Mouse (Mus musculus): Measurements from ENCODE around the gene Bbs10.

The Bbs10 gene

GRCm38 (mm10) chr10:111320579-111320978, 22.1 kb downstream of the Bbs10 start:
- DNase-seq (ENCODE audit: low spot score): no peak

GRCm38 (mm10) chr10:111327957-111328356, 29.5 kb downstream of the Bbs10 start:
- DNase-seq (ENCODE audit: low spot score): no peak

- DNase-seq (ENCODE audit: low spot score): peak; percentile 63
These were observed 30.8 kb downstream of the Bbs10 start for GRCm38 (mm10) chr10:111329326-111329725.

- no peak for DNase-seq (ENCODE audit: low spot score)
These were observed 36.4 kb downstream of the Bbs10 start for GRCm38 (mm10) chr10:111334902-111335301.

- no peak for DNase-seq (ENCODE audit: low spot score)
These were observed 37.3 kb downstream of the Bbs10 start for GRCm38 (mm10) chr10:111335517-111336352.

GRCm38 (mm10) chr10:111336353-111336713, 37.9 kb downstream of the Bbs10 start:
- DNase-seq (ENCODE audit: low spot score): no peak

GRCm38 (mm10) chr10:111339296-111339695, 40.8 kb downstream of the Bbs10 start:
- peak; percentile 72 for DNase-seq (ENCODE audit: low spot score)

- no peak for DNase-seq (ENCODE audit: low spot score)
These were observed 43.3 kb downstream of the Bbs10 start for GRCm38 (mm10) chr10:111341761-111342160.

GRCm38 (mm10) chr10:111343555-111343954, 45.1 kb downstream of the Bbs10 start:
- DNase-seq (ENCODE audit: low spot score): no peak

- no peak for DNase-seq (ENCODE audit: low spot score)
These were observed 49.8 kb downstream of the Bbs10 start for GRCm38 (mm10) chr10:111348263-111348662.

Data from adipocyte (in vitro differentiated cells).